Mouse (Mus musculus) heart, embryonic 15.5 days (tissue): Measurements from ENCODE around the gene Dclk3. TPM values are rescaled to one million over a fixed set of nuclear protein-coding genes. Genes with fewer than 3 reads are reported as not detected.

Experiments
- ATAC-seq: fragments of 200-750 bp; cut with Nextera tagmentation; replicated peaks from 2 replicates; pipeline ENCODE4 v1.8.0; 2017; ENCODE audit warnings: low read depth, moderate TSS enrichment; ENCODE audit not compliant: insufficient number of reproducible peaks, insufficient read depth, low FRiP score
- H3K27ac ChIP-seq: fragments of 300-500 bp; sonication (generic); 2 replicates; pipeline ENCODE4 v1.5.1; 2015; ENCODE audit warnings: mild to moderate bottlenecking, inconsistent platforms
- H3K27me3 ChIP-seq: fragments of 300-500 bp; sonication (generic); 2 replicates; pipeline ENCODE4 v1.6.1; 2015; ENCODE audit warnings: inconsistent platforms
- H3K36me3 ChIP-seq: fragments of 300-500 bp; sonication (generic); 2 replicates; pipeline ENCODE4 v1.6.1; 2015; ENCODE audit warnings: mild to moderate bottlenecking, inconsistent platforms
- H3K4me1 ChIP-seq: fragments of 300-500 bp; sonication (generic); replicated peaks from 2 replicates; pipeline ENCODE4 v1.6.1; 2015; ENCODE audit warnings: inconsistent platforms
- H3K4me2 ChIP-seq: fragments of 300-500 bp; sonication (generic); 2 replicates; pipeline ENCODE4 v1.6.1; 2015; ENCODE audit warnings: inconsistent platforms, mild to moderate bottlenecking, moderate library complexity
- H3K4me3 ChIP-seq: fragments of 300-500 bp; sonication (generic); 2 replicates; pipeline ENCODE4 v1.5.1; 2015; ENCODE audit warnings: mild to moderate bottlenecking, inconsistent platforms
- H3K9ac ChIP-seq: fragments of 300-500 bp; sonication (generic); 2 replicates; pipeline ENCODE4 v1.6.1; 2015; ENCODE audit warnings: mild to moderate bottlenecking, inconsistent platforms
- H3K9me3 ChIP-seq: fragments of 300-500 bp; sonication (generic); replicated peaks from 2 replicates; pipeline ENCODE4 v1.6.1; 2016; ENCODE audit warnings: inconsistent platforms
- WGBS: fragments of 180-500 bp; shearing (Covaris S2); methylation state at CpG from one replicate; pipeline ENCODE4 v1.1.7; 2015; ENCODE audit warnings: mixed read lengths; 5-methylcytosine and 5-hydroxymethylcytosine counted together
- polyA plus RNA-seq: library from polyadenylated mRNA; unstranded; fragments of >200 nt; fragmentation: Nextera tagmentation; extraction: Ambion mirVana; gene quantifications from 2 replicates; pipeline ENCODE4 v1.2.1, GENCODE M21; 2015

Gene Dclk3
- polyA plus RNA-seq, 1 experiment from 2014 or later: 0.53 TPM

DNA sequence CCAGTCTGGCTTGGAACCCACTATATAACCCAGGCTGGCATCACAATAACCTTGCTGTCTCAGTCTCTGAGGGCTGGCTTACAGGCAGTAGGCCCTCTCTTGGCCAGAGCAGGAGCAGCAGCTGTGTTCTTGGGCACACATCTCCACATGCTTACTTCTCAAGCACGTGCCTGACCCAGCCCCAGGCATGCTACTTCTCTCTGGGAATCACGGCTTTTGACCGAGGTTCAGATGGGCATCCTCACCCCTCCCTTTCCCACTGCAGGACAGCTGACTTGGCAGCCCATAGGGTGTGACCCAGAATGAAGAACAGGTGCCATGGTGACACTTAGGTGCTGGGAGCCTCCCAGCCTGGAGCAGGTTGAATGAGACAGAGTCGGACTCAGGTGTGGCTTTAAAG, 52.4 kb downstream of the Dclk3 start:
- H3K27ac ChIP-seq: no peak overlapping the region
- no peaks in the 10 kb centered on the region for H3K9me3 ChIP-seq
- no peak overlapping the region for H3K4me2 ChIP-seq
- no peaks in the 10 kb centered on the region for H3K36me3 ChIP-seq
- H3K4me1 ChIP-seq: no peaks in the 10 kb centered on the region
- no peak for ATAC-seq
- no peak overlapping the region for H3K4me3 ChIP-seq
- 0 out of 2 replicates have a peak, but pooled peaks cover 2% of the 10 kb centered on the region for H3K27me3 ChIP-seq
- no peak overlapping the region for H3K9ac ChIP-seq
- 56% methylated on average over 4 of the region's 4 CpGs for WGBS

DNA sequence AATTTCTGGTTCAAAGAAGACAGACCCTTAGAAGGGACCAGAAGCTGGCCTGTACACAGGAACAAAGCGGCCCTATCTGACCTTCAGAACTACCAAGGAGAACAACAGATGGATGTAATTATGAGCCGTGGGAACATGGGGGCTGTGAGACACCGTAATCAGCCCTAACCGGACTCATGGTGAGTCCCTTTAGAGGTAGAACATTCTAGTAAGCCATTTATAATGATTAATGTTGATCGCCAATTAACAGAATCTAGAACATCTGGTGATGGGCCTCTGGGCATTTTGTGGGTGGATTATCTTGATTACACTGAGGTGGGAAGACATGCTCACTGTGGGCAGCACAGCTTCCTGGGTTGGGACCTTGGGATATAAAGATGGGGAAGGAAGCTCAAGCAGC, 54.6 kb downstream of the Dclk3 start:
- 68% methylated on average over 5 of the region's 5 CpGs for WGBS
- Histone ChIP-seq H3K4me1 (no peaks in the 10 kb centered on the region), H3K9me3 (no peaks in the 10 kb centered on the region), H3K27ac (no peak overlapping the region), H3K4me3 (no peak overlapping the region), H3K27me3 (0 out of 2 replicates have a peak, but pooled peaks cover 2% of the 10 kb centered on the region), H3K9ac (no peak overlapping the region), H3K4me2 (no peak overlapping the region), H3K36me3 (no peaks in the 10 kb centered on the region)
- no peak for ATAC-seq

GRCm38 (mm10) chr9:111495561-111495960, 56.7 kb downstream of the Dclk3 start:
- no peak overlapping the region for H3K27ac ChIP-seq
- no peak for ATAC-seq
- WGBS: under 1% methylated on average over 5 of the region's 5 CpGs

GRCm38 (mm10) chr9:111497074-111497811, 58.4 kb downstream of the Dclk3 start:
- Histone ChIP-seq H3K27me3 (no peaks in the 10 kb centered on the region), H3K9me3 (no peaks in the 10 kb centered on the region), H3K9ac (no peak overlapping the region), H3K27ac (no peak overlapping the region), H3K36me3 (no peaks in the 10 kb centered on the region), H3K4me1 (no peaks in the 10 kb centered on the region), H3K4me3 (no peak overlapping the region), H3K4me2 (no peak overlapping the region)
- peak; percentile 66; the same call in 1 of the 2 replicates for ATAC-seq
- WGBS: 14% methylated on average over 9 of the region's 9 CpGs

More at GRCm38 (mm10) chr9:111495561-111495960, 56.7 kb downstream of the Dclk3 start:
- no peaks in the 10 kb centered on the region for H3K4me1 ChIP-seq
- no peaks in the 10 kb centered on the region for H3K9me3 ChIP-seq
- 0 out of 2 replicates have a peak, but pooled peaks cover 2% of the 10 kb centered on the region for H3K27me3 ChIP-seq
- no peak overlapping the region for H3K4me2 ChIP-seq
- H3K4me3 ChIP-seq: no peak overlapping the region
- H3K9ac ChIP-seq: no peak overlapping the region
- H3K36me3 ChIP-seq: no peaks in the 10 kb centered on the region

- no peak overlapping the region for H3K4me3 ChIP-seq
- H3K9me3 ChIP-seq: no peaks in the 10 kb centered on the region
- H3K4me1 ChIP-seq: no peaks in the 10 kb centered on the region
- no peaks in the 10 kb centered on the region for H3K27me3 ChIP-seq
- H3K36me3 ChIP-seq: no peaks in the 10 kb centered on the region
- no peak overlapping the region for H3K27ac ChIP-seq
- 85% methylated on average over 9 of the region's 9 CpGs for WGBS
- no peak overlapping the region for H3K9ac ChIP-seq
- no peak for ATAC-seq
- no peak overlapping the region for H3K4me2 ChIP-seq
These were observed 61.3 kb downstream of the Dclk3 start for GRCm38 (mm10) chr9:111500211-111500610.

DNA sequence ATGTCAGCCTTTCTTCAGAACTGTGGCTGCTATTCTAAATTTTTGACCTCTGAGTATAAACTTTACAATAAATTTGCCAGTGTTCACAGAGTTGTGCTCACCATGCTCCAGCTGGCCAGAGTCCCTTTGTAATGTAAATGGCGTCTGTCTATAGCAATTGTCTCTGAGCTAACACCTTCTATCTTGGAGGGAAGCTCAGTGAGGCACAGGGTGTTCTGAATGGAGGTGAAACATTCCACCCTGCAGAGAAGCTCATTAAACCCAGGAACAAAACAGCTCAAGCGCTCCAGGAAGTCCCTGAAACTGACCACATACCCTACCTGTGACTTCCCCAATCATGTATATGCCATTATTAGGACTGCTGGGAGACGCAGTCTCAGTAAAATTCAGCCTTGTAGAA, 67.2 kb downstream of the Dclk3 start:
- Histone ChIP-seq H3K9ac (no peak overlapping the region), H3K36me3 (no peaks in the 10 kb centered on the region), H3K9me3 (no peaks in the 10 kb centered on the region), H3K4me2 (no peak overlapping the region), H3K4me1 (no peaks in the 10 kb centered on the region), H3K27me3 (no peaks in the 10 kb centered on the region), H3K27ac (no peak overlapping the region), H3K4me3 (no peak overlapping the region)
- no peak for ATAC-seq
- WGBS: 55% methylated on average over 3 of the region's 3 CpGs

DNA sequence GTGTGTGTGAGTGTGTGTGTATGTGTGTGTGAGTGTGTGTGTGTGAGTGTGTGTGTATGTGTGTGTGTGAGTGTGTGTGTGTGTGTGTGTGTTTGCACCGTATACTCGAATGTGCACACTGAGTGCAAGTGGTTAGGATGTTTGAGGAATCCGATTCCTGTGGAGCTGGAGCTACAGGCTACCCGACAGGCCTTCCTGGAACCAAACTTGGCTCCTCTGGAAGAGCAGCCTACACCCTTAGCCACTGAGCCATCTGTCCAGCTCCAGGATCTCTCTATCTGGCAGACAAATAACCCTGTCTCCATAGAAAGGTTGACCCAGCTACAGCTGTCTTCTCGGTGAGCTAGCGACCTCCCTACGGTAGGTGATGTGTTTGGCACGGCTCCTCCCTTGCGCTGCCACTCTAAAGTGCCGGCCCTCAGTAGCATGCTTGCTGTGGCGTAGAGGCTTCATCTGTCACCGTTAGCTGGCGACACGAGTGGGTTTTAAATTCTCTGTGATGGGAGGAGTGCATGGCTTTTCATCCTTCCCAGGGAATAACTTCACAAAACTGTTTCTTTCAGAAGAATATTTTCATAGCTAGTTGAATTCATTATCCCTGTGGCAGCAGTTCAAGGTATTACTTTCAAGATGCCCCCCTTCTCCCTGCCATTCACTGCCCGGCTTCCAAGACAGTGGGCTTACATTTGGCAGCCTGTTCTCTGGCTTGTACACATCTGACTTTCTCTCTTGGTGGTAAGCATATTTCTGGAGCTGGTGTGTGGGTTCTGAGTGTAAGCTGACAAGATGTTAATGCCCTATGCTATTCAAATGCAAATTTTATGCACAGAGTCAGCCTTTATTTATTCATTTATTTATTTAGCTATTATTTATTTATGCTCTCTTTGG, 75.9 kb downstream of the Dclk3 start:
- no peaks in the 10 kb centered on the region for H3K27me3 ChIP-seq
- no peaks in the 10 kb centered on the region for H3K9me3 ChIP-seq
- no peak for ATAC-seq
- no peaks in the 10 kb centered on the region for H3K36me3 ChIP-seq
- 57% methylated on average over 15 of the region's 15 CpGs for WGBS
- H3K9ac ChIP-seq: no peak overlapping the region
- no peak overlapping the region for H3K4me2 ChIP-seq
- no peak overlapping the region for H3K27ac ChIP-seq
- H3K4me3 ChIP-seq: no peak overlapping the region
- no peaks in the 10 kb centered on the region for H3K4me1 ChIP-seq

- WGBS: 78% methylated on average over 3 of the region's 3 CpGs
- Histone ChIP-seq H3K9ac (no peak overlapping the region), H3K27ac (no peak overlapping the region), H3K4me3 (no peak overlapping the region), H3K36me3 (no peaks in the 10 kb centered on the region), H3K4me1 (no peaks in the 10 kb centered on the region), H3K27me3 (no peaks in the 10 kb centered on the region), H3K9me3 (no peaks in the 10 kb centered on the region), H3K4me2 (no peak overlapping the region)
- ATAC-seq: no peak
These were observed 76.7 kb downstream of the Dclk3 start for GRCm38 (mm10) chr9:111515536-111515935.

DNA sequence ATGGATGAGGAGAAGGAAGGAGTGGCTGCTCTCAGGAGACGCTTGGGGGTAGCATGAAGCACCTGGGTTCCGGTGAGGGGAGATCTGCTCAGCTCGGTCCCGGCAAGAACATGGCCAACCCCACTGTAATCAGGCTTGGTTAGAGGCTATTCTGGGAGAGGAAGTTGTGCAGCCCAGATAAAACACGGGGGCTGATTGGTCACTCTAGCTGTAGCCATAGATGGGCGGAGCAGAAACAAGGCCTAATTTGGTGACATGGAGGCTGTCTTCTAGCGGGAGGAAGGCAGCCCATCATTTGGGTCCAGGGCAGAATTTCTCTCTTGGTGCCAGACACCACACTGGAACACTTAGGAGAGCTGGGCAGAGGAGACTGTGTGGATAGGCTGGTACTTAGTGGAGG, 83.3 kb downstream of the Dclk3 start:
- no peak for ATAC-seq
- no peak overlapping the region for H3K27ac ChIP-seq
- H3K4me3 ChIP-seq: no peak overlapping the region
- H3K4me1 ChIP-seq: no peaks in the 10 kb centered on the region
- WGBS: 71% methylated on average over 7 of the region's 7 CpGs
- no peak overlapping the region for H3K4me2 ChIP-seq
- no peaks in the 10 kb centered on the region for H3K9me3 ChIP-seq
- no peak overlapping the region for H3K9ac ChIP-seq
- no peaks in the 10 kb centered on the region for H3K36me3 ChIP-seq
- H3K27me3 ChIP-seq: no peaks in the 10 kb centered on the region

GRCm38 (mm10) chr9:111523111-111523510, 84.2 kb downstream of the Dclk3 start:
- 88% methylated on average over 11 of the region's 11 CpGs for WGBS
- H3K4me3 ChIP-seq: no peak overlapping the region
- H3K27ac ChIP-seq: no peak overlapping the region
- H3K36me3 ChIP-seq: no peaks in the 10 kb centered on the region
- ATAC-seq: no peak
- no peak overlapping the region for H3K4me2 ChIP-seq
- H3K4me1 ChIP-seq: no peaks in the 10 kb centered on the region
- no peaks in the 10 kb centered on the region for H3K27me3 ChIP-seq
- no peaks in the 10 kb centered on the region for H3K9me3 ChIP-seq
- H3K9ac ChIP-seq: no peak overlapping the region

GRCm38 (mm10) chr9:111523871-111524270, 85.0 kb downstream of the Dclk3 start:
- H3K4me1 ChIP-seq: no peaks in the 10 kb centered on the region
- H3K27ac ChIP-seq: no peak overlapping the region
- H3K4me2 ChIP-seq: no peak overlapping the region
- no peaks in the 10 kb centered on the region for H3K27me3 ChIP-seq
- 86% methylated on average over 3 of the region's 3 CpGs for WGBS
- H3K9me3 ChIP-seq: no peaks in the 10 kb centered on the region
- ATAC-seq: no peak
- no peak overlapping the region for H3K4me3 ChIP-seq
- no peak overlapping the region for H3K9ac ChIP-seq
- no peaks in the 10 kb centered on the region for H3K36me3 ChIP-seq
